Mouse (Mus musculus) forebrain, embryonic 13.5 days (tissue): ENCODE measurements around the gene Wnt9b. TPM values are rescaled to one million over a fixed set of nuclear protein-coding genes. Genes with fewer than 3 reads are reported as not detected.

ENCODE experiments used
- ATAC-seq: fragments of 200-750 bp; cut with Nextera tagmentation; 2 replicates; pipeline ENCODE4 v1.8.0; 2017
- H3K27ac ChIP-seq: fragments of 300-500 bp; sonication (generic); 2 replicates; pipeline ENCODE4 v1.5.1; 2015; ENCODE audit warnings: inconsistent platforms, mild to moderate bottlenecking, moderate library complexity
- H3K27me3 ChIP-seq: fragments of 300-500 bp; sonication (generic); 2 replicates; pipeline ENCODE4 v1.6.1; 2015; ENCODE audit warnings: mild to moderate bottlenecking, inconsistent platforms
- H3K36me3 ChIP-seq: fragments of 300-500 bp; sonication (generic); 2 replicates; pipeline ENCODE4 v1.6.1; 2015; ENCODE audit warnings: mild to moderate bottlenecking, inconsistent platforms; ENCODE audit not compliant: poor library complexity, severe bottlenecking
- H3K4me1 ChIP-seq: fragments of 300-500 bp; sonication (generic); 2 replicates; pipeline ENCODE4 v1.6.1; 2015; ENCODE audit warnings: inconsistent platforms
- H3K4me2 ChIP-seq: fragments of 300-500 bp; sonication (generic); 2 replicates; pipeline ENCODE4 v1.6.1; 2015; ENCODE audit warnings: inconsistent platforms, mild to moderate bottlenecking, moderate library complexity
- H3K4me3 ChIP-seq: fragments of 300-500 bp; sonication (generic); 2 replicates; pipeline ENCODE4 v1.5.1; 2015; ENCODE audit warnings: mild to moderate bottlenecking, inconsistent platforms
- H3K9ac ChIP-seq: fragments of 300-500 bp; sonication (generic); 2 replicates; pipeline ENCODE4 v1.6.1; 2015; ENCODE audit warnings: mild to moderate bottlenecking, inconsistent platforms
- H3K9me3 ChIP-seq: fragments of 300-500 bp; sonication (generic); replicated peaks from 2 replicates; pipeline ENCODE4 v1.6.1; 2016; ENCODE audit warnings: inconsistent platforms
- WGBS: fragments of 180-500 bp; shearing (Covaris S2); methylation state at CpG from one replicate; pipeline ENCODE4 v1.1.7; 2015; 5-methylcytosine and 5-hydroxymethylcytosine counted together
- polyA plus RNA-seq: library from polyadenylated mRNA; unstranded; fragments of >200 nt; fragmentation: Nextera tagmentation; extraction: Ambion mirVana; gene quantifications from 2 replicates; pipeline ENCODE4 v1.2.1, GENCODE M21; 2015

The Wnt9b gene
- polyA plus RNA-seq, 1 experiment from 2014 or later: 0.14 TPM

- ATAC-seq: 0 out of 2 replicates have a peak, but pooled peaks have one; percentile 36
- H3K27me3 ChIP-seq: no peaks in the 10 kb centered on the region
- WGBS: 76% methylated on average over 11 of the region's 11 CpGs
Observed at GRCm38 (mm10) chr11:103724331-103724771, 25.3 kb downstream of the Wnt9b start.

GRCm38 (mm10) chr11:103722040-103722481, 27.6 kb downstream of the Wnt9b start:
- Histone ChIP-seq H3K36me3 (no peaks in the 10 kb centered on the region), H3K4me1 (peaks cover 12% of the 10 kb centered on the region), H3K27me3 (no peaks in the 10 kb centered on the region), H3K4me3 (no peak overlapping the region), H3K4me2 (peak overlapping the region; percentile 50), H3K27ac (peak overlapping the region; percentile 32; the same call in 1 of the 2 replicates), H3K9me3 (peaks cover 3% of the 10 kb centered on the region; the same call in 1 of the 2 replicates), H3K9ac (no peak overlapping the region)
- 23% methylated on average over 9 of the region's 9 CpGs for WGBS
- ATAC-seq: peak; percentile 63; the same call in 1 of the 2 replicates

More at GRCm38 (mm10) chr11:103724331-103724771, 25.3 kb downstream of the Wnt9b start:
- Histone ChIP-seq H3K4me2 (no peak overlapping the region), H3K27ac (peak overlapping the region; percentile 19; the same call in 1 of the 2 replicates), H3K9me3 (peaks cover 3% of the 10 kb centered on the region; the same call in 1 of the 2 replicates), H3K4me1 (peaks cover 12% of the 10 kb centered on the region), H3K9ac (no peak overlapping the region), H3K36me3 (no peaks in the 10 kb centered on the region), H3K4me3 (no peak overlapping the region)

- Histone ChIP-seq H3K4me1 (peaks cover 12% of the 10 kb centered on the region), H3K36me3 (no peaks in the 10 kb centered on the region), H3K9ac (no peak overlapping the region), H3K27me3 (no peaks in the 10 kb centered on the region), H3K4me3 (0 out of 2 replicates have a peak overlapping the region, but pooled peaks have one; percentile 2), H3K9me3 (peaks cover 3% of the 10 kb centered on the region; the same call in 1 of the 2 replicates), H3K4me2 (peak overlapping the region; percentile 50), H3K27ac (no peak overlapping the region)
- 35% methylated on average over 15 of the region's 15 CpGs for WGBS
- ATAC-seq: peak; percentile 61; the same call in 1 of the 2 replicates
Observed at GRCm38 (mm10) chr11:103721468-103722039, 28.1 kb downstream of the Wnt9b start.

- Histone ChIP-seq H3K4me2 (no peak overlapping the region), H3K4me1 (peaks cover 12% of the 10 kb centered on the region), H3K9ac (no peak overlapping the region), H3K27ac (no peak overlapping the region), H3K4me3 (no peak overlapping the region), H3K36me3 (no peaks in the 10 kb centered on the region), H3K27me3 (no peaks in the 10 kb centered on the region), H3K9me3 (no peaks in the 10 kb centered on the region)
- 72% methylated on average over 5 of the region's 5 CpGs for WGBS
- ATAC-seq: no peak
Observed at GRCm38 (mm10) chr11:103719436-103719835, 30.2 kb downstream of the Wnt9b start.

DNA sequence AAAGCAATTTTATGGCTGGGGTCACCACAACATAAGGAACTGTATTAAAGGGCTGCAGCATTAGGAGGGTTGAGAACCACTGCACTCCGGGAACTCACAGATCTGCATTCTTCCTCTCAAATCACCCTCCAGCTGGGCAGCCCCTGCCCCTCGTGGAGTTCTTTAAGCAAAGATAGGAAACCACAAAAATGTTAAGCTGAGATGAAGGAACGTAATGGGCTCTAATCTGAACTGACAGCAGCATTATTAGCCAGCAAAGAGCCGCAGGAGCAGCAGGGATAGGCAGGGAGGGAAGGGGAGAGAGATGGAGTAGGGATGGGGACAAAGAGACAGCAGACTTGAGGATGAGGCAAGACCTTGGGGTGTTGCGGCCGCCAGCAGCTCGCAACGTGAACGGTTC, 32.6 kb downstream of the Wnt9b start:
- Histone ChIP-seq H3K36me3 (no peaks in the 10 kb centered on the region), H3K4me1 (peaks cover 7% of the 10 kb centered on the region), H3K9me3 (no peaks in the 10 kb centered on the region), H3K4me2 (no peak overlapping the region), H3K4me3 (no peak overlapping the region), H3K9ac (no peak overlapping the region), H3K27ac (no peak overlapping the region), H3K27me3 (no peaks in the 10 kb centered on the region)
- no peak for ATAC-seq
- WGBS: 25% methylated on average over 9 of the region's 9 CpGs

DNA sequence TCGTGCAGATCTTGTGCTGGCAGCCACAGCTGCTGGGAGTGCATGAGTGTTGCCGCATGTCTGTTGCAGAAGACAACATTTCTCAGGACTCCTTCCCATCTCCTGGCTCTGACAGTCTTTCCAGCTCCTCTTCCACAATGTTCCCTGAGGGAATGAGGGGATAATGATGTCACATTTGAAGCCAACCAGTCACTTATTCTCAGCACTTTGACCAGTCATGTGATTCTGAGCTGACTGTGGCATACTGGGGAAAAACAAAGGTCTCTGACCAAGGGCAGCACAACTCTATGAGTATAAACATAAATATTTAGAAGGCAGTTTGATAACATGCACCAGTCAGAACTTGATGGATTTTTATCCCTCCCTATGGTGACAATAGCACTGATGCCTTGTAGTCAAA, 35.5 kb downstream of the Wnt9b start:
- Histone ChIP-seq H3K9ac (no peak overlapping the region), H3K4me2 (no peak overlapping the region), H3K4me1 (no peaks in the 10 kb centered on the region), H3K4me3 (no peak overlapping the region), H3K36me3 (no peaks in the 10 kb centered on the region), H3K27me3 (no peaks in the 10 kb centered on the region), H3K27ac (no peak overlapping the region), H3K9me3 (no peaks in the 10 kb centered on the region)
- no peak for ATAC-seq
- WGBS: 86% methylated on average over 2 of the region's 2 CpGs

DNA sequence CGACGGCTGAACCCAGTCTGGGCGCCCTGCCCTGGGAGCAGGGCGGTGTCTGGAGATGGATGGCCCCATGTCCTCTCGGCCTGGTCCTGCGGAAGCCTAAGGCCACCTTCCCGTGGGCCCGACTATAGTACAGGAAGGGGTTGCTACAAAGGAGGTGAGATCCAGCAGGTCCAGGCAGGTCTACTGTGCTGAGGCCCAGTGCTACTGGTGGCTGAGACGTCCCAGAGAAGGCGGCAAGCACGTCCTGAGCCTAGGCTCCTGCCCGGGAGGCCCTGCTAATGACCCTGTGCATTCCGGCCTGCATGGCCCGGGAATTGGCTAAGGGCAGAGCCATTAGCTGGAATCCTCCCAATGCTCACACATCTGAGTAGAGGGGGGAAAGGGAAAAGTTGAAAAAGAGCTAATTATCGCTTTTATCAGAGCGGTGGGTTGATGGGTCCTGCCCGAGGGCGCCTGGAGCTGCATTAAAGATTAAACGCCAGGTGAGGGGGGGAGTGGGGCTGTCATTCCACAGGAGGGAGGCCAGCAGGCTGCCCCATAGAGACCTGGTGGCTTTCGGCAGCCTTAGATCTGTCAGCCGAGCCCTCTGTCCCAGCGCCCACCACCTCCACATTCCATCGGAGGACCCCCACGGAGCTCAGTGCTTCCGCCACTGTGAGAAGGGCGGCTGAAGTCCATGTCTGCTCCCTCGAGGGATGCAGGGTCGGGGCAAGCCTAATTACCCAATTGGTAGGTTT, 37.6 kb downstream of the Wnt9b start:
- H3K4me3 ChIP-seq: no peak overlapping the region
- no peak for ATAC-seq
- 61% methylated on average over 28 of the region's 28 CpGs for WGBS
- H3K4me2 ChIP-seq: no peak overlapping the region
- no peaks in the 10 kb centered on the region for H3K9me3 ChIP-seq
- no peak overlapping the region for H3K27ac ChIP-seq
- no peaks in the 10 kb centered on the region for H3K36me3 ChIP-seq
- H3K27me3 ChIP-seq: no peaks in the 10 kb centered on the region
- no peaks in the 10 kb centered on the region for H3K4me1 ChIP-seq
- H3K9ac ChIP-seq: no peak overlapping the region

DNA sequence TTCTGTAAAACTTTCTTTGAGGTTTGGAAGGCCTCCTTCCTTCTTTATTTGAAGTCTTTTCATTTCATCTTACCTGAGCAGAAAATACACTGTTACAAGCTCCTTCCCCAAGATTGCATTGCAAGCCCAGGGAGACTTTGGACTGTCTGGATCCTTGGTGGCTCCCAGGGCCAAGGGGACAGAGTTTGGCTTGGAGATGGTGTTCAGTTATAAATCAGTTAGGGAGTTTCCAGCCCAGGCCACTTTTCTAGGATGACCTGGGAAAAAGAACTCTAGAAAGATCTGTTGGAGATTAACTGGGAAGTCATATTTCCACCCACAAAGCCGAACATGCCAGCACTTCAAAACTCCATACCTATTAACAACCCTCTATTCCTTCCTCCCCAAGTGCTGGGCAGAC, 39.6 kb downstream of the Wnt9b start:
- 82% methylated on average over 1 of the region's 1 CpGs for WGBS
- no peak overlapping the region for H3K4me3 ChIP-seq
- H3K4me2 ChIP-seq: no peak overlapping the region
- no peaks in the 10 kb centered on the region for H3K27me3 ChIP-seq
- no peak overlapping the region for H3K9ac ChIP-seq
- no peak for ATAC-seq
- no peak overlapping the region for H3K27ac ChIP-seq
- no peaks in the 10 kb centered on the region for H3K9me3 ChIP-seq
- no peaks in the 10 kb centered on the region for H3K36me3 ChIP-seq
- no peaks in the 10 kb centered on the region for H3K4me1 ChIP-seq

DNA sequence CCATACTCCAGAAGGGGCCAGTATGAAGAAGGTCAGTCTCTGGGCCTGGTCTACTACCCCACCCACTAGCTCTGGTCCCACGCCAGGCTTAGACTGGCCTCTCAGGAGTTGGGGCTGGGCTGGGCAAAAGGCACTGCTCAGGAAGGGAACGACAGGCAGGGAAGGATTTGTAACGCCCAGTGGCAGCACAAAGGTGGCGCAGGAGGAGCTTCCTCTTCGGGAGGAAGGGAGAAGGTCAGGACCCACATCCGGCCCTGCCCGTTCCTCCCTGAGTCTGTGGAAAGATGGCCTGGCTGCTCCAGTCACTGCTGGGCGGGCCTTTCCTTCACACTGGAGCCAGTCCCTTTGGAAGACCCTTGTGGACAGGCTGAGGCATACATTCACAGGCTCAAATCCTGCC, 42.6 kb downstream of the Wnt9b start:
- 67% methylated on average over 8 of the region's 8 CpGs for WGBS
- Histone ChIP-seq H3K27ac (no peak overlapping the region), H3K4me2 (no peak overlapping the region), H3K27me3 (no peaks in the 10 kb centered on the region), H3K4me3 (no peak overlapping the region), H3K9ac (no peak overlapping the region), H3K9me3 (no peaks in the 10 kb centered on the region), H3K36me3 (no peaks in the 10 kb centered on the region), H3K4me1 (no peaks in the 10 kb centered on the region)
- no peak for ATAC-seq

DNA sequence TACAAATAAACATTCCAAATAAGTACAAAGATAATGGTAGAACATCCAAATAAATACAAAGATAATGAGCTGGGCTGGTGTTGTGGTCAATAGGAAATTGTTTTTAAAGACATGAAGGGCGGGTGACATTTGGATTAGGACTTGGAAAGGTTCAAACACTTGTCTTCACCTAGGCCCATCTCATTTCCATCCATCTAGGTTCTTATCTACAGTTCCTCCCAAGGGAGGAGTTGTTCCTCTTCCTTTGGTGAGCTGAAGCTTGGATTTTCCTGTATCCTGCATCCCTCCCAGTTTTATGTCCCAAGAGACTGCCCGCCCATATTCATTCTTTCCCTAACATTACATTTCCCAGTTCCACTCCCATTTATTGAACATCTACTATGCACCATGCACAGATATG, 51.4 kb downstream of the Wnt9b start:
- Histone ChIP-seq H3K4me2 (peak overlapping the region; percentile 68), H3K9me3 (no peaks in the 10 kb centered on the region), H3K4me3 (peak overlapping the region; percentile 94), H3K4me1 (peaks cover 23% of the 10 kb centered on the region), H3K9ac (peak overlapping the region; percentile 90), H3K27ac (peak overlapping the region; percentile 96; the same call in 1 of the 2 replicates), H3K36me3 (no peaks in the 10 kb centered on the region), H3K27me3 (no peaks in the 10 kb centered on the region)
- WGBS: 67% methylated on average over 2 of the region's 2 CpGs
- no peak for ATAC-seq

DNA sequence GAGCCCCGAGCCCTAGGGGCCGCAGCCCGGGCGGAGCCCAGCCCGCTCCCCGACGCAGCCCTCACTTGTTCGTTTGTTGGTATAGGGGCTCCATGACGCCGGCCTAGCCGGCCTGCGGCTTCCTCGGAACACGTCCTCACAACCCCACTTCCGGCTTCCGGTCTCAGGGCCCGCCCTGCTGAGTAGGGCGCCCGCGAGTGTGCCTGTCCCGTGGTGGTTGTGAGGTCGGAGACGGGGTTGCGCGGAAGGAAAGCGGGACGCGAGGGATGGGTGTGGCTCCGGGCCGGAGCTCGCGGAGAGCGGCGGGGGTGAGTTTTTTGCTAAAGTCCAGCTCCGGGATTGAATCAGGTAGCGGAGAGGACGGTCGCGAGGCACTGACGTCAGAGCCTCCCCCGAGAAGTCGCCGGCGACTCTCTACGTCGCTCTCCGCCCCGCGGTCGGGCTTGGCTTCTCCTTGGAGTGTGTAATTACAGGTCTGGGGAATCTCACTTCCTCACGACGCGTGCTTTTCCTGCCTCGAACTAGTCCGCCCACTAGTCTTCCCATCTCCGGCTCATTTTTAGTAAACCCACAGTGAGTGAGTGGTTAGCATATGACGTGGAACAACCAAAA, 52.0 kb downstream of the Wnt9b start, which contains the start of gene Gosr2:
Gene Gosr2 (minus strand): TSS at position 334 of the 612 bp plus-strand sequence.
- peak; percentile 98 for ATAC-seq
- Histone ChIP-seq H3K27me3 (no peaks in the 10 kb centered on the region), H3K36me3 (no peaks in the 10 kb centered on the region), H3K4me3 (peak within 1 kb of the TSS; percentile 94), H3K9ac (peak within 1 kb of the TSS; percentile 90), H3K4me2 (peak within 1 kb of the TSS; percentile 68), H3K27ac (peak within 1 kb of the TSS; percentile 96), H3K4me1 (peaks cover 23% of the 10 kb centered on the region), H3K9me3 (no peaks in the 10 kb centered on the region)
- WGBS: under 1% methylated on average over 57 of the region's 57 CpGs
